Mouse (Mus musculus) bone marrow macrophage, adult 2 months (primary cell): ENCODE measurements around the gene Tmem135.

Experiments
- CTCF ChIP-seq: IDR thresholded peaks from 2 replicates; pipeline ENCODE4 v1.5.1; 2012; ENCODE audit warnings: low read depth, mild to moderate bottlenecking, low read length, moderate library complexity
- POLR2A ChIP-seq: IDR thresholded peaks from 2 replicates; pipeline ENCODE4 v1.6.1; 2012; ENCODE audit warnings: mild to moderate bottlenecking, low read depth, low read length, borderline replicate concordance

GRCm38 (mm10) chr7:89316112-89316511 is 87.9 kb downstream of the Tmem135 start:
- TF ChIP-seq CTCF = no peak
- TF ChIP-seq POLR2A = no peak
